Mouse (Mus musculus): ENCODE results near the gene Smco3.
"Not testable (repeated sequence)": the region's sequence is repeated elsewhere in the genome, so short reads cannot be mapped to it uniquely, and the experiment has no call there.

Gene Smco3

DNA sequence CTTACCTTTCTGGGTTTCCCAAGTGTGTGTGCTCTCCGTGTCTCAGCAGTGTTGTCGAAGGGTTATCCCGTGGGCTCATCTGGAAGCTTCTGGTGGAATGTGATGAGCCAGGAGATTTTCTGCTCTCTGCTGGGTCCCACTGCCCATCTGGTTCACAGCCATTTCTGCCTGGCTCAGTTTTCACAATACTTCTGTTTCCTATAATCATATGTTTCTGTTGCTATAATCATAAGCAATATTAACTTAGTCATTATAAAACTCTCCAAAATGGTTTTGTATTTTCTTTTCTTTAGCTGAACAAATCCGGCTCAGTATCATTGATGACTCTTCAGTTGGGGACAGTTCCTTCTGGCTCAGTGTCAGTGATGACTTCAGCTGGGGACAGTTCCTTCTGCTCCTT, at the start of gene Smco3:
Gene Smco3 (minus strand): TSS at position 101 of the 400 bp plus-strand sequence.
- no peak for DNase-seq (ENCODE audit: low read depth, low spot score)

DNA sequence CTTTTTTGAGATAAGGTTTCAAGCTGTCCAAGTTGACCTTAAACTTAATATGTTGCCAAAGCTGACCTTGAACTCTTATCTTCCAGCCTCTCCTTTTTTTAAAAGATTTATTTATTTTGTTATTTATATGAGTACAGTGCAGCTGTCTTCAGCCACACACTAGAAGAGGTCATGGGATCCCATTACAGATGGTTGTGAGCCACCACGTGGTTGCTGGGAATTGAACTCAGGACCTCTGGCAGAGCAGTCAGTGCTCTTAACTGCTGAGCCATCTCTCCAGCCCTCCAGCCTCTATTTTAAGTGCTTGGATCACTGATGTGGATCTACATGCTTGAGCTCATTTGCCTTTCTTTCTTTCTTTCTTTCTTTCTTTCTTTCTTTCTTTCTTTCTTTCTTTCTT, 49.5 kb upstream of the Smco3 start:
- DNase-seq (ENCODE audit: low read depth, low spot score), result not testable (repeated sequence)

DNA sequence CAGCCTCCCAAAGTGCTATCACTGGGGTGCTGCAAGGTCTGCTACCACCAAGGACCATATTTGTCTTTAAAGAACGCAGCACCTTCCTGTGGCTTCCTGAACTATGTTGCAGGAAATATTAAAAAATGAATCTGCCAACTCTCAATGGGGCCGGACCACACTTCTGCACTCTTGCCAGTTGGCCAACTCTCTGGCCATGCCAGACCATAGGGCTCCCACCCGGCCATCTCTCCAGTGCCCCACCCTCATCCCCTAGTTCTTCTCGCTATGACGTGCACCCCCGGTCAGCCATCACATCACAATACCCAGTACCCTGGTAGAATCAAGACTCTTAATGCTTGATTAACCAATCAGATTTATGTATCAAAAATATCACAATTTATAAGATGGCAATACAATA, 48.7 kb upstream of the Smco3 start:
- no peak for DNase-seq (ENCODE audit: low read depth, low spot score)

DNA sequence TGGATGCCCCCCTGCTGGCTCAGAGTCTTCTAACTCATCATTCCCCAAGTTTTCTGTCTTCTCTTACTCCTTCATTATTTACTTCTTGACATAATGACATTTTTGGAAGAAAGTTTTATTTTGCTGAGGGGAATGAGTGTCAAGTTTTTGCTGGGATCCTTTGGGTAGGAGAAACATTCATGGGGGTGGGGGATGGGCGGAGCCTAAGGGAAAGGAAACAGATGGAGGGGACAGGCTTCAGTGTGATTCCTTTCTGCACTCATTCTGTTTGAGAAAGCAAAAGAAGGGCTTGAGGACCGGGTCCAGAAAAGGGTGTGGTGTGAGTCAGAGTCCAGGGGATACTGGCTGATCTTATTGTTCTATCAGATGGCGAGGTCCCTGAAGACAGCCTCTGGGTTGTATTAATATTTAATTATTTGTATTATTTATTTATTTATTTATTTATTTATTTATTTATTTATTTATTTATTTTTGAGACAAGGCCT, 48.2 kb upstream of the Smco3 start:
- no peak for DNase-seq (ENCODE audit: low read depth, low spot score)

DNA sequence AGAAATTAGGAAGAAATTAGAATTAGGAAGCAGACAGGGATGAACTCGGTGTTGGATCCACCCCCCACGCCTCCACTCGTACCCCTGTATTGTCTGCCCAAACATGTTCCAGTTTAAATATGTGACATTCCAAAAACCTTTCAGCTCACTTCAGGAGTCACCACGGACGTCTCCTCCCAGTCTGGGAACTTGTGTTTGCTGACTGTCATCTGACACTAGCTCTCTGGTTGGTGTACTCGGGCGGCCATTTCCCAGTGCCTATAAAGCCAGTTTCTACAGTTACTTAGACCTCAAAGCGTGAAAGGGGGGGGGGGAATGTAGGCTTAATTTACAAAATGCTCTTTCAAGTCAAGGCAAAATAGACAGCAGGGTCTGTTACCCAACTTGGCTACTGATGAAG, 46.4 kb upstream of the Smco3 start:
- DNase-seq (ENCODE audit: low read depth, low spot score), result no peak

DNA sequence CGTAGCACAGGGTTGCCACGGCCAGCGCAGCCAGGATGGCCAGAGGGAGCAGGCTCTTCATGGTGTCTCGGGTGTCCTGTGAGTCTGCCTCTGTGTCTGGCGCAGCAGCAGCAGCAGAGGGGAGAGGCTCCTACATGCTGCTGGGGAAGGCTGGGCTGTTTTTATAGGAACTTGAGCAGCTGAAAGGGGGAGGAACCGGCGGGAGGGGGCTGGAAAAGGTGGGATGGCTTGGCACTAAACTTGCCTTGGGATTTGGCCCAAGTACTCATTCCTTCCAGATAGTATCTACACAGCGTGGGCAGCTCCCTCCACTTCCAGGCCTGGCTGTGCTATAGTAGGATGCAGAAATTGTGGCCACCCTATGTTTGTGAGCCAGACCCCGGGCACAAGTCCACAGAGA, 40.4 kb upstream of the Smco3 start, which contains the start of gene Mgp:
Gene Mgp (minus strand): TSS at position 154 of the 400 bp plus-strand sequence.
- no peak for DNase-seq (ENCODE audit: low read depth, low spot score)

DNA sequence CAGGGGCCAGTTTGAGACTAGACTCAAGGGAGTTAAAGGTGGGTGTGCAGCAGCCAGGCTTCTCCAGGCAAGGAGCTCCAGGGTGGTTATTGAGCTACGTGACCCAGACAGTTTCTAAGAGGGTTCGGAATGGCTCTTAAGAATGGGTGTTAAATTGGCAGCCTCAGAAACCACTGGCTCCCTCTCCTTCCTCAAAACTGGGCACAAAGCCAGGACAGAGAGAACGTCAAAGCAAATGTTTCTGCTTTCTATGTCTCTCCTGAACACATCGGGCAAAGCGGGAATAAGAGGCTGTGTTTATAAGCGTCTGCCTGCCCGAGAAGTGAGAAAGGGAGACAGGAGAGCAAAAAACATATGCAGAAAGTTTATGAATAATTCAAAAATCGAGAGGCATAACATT, 39.3 kb upstream of the Smco3 start:
- DNase-seq (ENCODE audit: low read depth, low spot score), result no peak

DNA sequence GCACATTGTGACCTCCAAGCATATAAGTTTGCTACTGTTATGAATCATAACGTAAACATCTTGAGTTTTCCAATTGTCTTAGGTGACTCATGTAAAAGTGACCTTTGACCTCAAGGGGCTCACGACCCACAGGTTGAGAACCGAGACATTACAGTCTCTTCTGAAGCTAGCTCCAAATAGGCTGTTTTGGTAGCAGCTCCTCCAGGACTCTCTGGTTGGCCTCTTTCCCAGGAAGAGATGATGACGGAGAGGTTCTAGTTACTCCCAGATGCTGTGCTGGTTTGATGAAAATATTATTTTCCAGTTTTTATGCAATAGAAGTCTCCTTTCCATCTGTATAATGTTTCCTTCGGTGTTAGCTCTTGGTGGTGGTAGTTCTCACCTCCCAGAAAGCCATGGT, 33.7 kb upstream of the Smco3 start:
- DNase-seq (ENCODE audit: low read depth, low spot score), result no peak

DNA sequence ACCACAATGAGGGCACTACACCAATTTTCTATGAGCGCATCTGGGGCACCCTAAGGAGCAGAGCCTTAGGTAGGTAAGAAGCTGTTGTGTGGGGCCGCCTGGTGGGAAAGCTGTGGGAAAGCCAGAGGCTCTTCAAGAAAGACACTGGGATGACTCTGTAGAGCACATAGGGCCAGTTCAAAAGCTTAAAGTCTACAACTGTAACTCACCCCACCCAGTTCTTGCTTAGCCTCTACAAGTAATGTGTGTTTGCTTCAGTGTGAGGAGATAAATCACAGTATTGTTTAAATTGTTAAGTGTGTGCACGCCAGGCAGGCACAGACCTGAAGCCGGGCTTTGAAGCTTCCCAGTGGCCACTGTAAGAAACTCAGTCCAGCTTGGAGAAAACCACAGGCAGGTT, 30.9 kb upstream of the Smco3 start:
- no peak for DNase-seq (ENCODE audit: low read depth, low spot score)

DNA sequence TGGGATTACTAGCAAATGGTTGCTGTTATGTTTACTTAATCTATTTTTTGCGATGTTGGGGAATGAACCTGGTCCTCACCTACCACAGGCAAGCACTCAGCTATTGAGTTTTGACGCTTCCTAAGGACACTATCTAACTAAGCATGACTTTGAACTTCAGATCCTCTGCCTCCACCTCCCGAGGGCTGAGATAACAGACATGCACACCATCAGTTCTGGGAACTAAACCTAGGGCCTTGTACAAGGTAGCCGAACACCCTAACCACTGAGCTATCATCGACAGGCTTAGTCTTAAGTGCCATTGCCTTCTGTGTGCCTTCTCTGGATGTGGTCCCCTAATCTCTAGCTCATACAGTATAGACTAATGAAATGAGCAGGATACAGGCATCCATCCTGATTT, 30.1 kb upstream of the Smco3 start:
- DNase-seq (ENCODE audit: low read depth, low spot score), result no peak

DNA sequence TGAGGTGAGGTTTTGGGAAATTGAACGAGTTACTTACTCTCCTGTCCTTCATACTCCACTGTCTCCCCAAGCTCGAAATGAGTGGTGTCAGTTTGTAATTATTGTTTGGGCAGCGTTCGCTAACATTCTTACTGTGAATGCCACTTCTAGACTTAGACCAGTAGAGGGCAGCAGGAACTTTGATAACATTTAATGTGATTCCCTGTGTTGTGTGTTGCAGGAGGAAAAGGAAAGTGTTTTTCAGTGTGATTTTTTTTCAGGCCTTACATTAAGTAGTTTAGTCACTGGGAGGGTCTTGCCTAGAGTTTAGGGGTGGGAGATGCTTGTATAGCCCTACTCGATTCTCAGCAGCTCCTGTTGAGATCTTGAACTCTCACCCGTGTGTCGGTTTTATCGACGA, 25.8 kb upstream of the Smco3 start:
- peak; percentile 61 for DNase-seq (ENCODE audit: low read depth, low spot score)

DNA sequence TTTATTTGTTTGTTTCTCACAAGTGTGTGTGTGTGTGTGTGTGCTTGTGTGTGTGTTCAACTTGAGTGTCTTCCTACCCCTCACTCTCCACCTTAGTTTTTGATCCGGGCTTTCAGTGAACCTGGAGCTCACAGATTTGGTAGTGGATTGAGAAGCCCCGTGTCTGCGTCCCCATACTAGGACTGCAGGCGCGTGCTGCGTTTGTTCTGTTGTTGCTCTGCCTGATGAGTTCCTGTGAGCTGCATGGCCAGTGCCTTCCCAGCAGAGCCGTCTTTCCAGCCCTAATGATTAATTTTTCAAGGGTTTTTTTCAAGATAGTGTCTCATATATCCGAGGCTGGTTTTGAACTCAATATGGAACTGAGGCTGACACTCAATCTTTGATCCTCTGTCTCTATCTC, 23.2 kb upstream of the Smco3 start:
- DNase-seq (ENCODE audit: low read depth, low spot score), result no peak

DNA sequence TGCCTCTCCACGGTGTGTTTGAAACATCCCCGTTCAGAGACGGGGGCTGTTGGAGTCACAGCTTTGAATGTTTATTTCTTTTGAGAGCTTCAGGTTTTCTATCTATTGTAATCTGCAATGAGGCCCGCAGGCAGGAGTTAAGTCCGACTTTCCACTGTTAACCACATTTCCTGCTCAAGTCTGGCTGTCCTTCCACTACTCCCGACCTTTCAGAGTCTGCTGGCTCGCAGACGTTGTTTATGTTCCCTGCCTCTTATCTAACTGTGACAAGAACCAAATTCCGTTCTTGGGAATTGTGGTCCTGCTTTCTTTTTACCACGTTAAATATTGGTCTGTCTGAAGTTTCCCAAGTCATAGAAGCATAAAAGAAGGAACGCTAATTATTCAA, 22.6 kb upstream of the Smco3 start:
- no peak for DNase-seq (ENCODE audit: low read depth, low spot score)

DNA sequence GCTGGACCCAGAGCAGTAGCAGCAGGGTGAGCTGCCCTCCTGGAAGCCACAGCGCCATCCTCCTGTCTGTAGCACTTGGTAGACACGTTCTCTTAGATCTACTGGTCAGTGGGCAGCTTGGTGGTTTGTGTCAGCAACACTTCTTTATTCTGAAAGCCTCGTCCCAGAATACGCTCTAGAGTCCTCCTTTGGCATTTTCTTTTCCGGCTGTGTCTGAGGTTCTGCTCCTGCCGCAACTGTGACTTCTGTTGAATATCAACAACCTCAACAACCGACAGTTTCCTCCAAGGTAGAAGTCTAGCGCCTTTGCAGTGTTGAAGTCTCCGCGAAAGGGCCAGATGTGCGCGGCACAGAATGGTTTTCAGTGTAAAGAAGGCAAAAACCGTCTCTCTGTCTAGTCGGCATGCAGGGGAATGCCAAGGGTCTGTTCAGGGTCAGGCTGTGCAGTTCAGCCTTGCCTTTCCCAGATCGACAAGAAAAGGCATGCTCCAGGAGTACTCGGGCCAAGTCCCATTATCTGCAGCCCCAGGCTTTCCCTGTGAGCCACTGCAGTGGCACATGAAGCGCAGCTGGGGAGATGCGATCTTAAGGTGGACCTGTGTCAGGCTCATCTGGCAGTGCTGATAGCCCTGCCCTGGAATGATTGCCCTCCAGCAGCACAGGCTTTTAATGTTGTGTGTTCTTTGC, 22.1 kb upstream of the Smco3 start, which contains the start of gene Art4:
Gene Art4 (minus strand): TSS at position 548 of the 687 bp plus-strand sequence.
- no peak for DNase-seq (ENCODE audit: low read depth, low spot score)

DNA sequence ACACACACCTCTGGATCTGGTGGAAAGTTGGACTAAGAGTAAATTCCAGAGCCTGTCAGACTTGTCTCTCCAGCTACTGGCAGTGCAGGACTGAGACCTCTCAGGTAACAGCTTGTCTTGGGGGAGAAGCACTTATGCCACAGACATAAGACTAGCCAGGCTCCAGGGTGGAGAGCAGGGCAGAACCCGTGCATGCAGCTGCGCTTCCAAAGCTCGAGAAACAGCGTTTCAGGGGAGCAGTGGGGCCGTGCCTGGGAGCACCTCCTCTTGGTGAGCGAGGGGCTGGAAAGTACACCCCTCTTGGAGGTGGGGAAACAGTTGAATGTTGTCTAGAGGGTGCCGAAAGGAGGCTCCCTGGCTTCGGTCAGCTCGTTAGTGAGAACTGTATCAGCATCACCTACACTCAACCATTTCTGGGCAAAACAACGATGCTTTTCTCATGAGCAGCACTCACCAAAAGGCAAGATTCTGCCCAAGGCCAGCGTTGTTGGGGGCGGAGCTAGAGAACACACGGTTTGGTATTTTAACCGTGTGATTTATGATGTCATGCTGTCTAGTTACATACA, 20.9 kb upstream of the Smco3 start:
- DNase-seq (ENCODE audit: low read depth, low spot score), result no peak

DNA sequence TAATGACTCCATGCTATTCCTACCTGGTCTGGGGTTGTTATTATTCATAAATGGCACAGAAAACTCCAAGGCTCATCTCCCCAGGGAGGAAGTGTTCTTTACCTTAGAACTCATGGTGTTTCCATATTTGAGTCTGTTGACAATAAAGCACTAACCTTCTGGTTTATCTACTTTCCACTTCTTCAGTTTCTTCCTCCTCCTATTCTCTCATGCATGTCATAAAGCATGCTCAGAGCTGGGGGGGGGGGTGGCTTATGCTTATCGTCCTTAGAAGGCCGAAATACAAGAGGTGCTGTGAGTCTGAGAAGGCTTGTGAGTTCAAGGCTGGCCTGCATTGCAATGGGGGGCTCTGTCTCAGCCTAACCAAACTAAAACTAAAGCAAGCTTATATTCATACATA, 19.9 kb upstream of the Smco3 start:
- DNase-seq (ENCODE audit: low read depth, low spot score), result no peak

DNA sequence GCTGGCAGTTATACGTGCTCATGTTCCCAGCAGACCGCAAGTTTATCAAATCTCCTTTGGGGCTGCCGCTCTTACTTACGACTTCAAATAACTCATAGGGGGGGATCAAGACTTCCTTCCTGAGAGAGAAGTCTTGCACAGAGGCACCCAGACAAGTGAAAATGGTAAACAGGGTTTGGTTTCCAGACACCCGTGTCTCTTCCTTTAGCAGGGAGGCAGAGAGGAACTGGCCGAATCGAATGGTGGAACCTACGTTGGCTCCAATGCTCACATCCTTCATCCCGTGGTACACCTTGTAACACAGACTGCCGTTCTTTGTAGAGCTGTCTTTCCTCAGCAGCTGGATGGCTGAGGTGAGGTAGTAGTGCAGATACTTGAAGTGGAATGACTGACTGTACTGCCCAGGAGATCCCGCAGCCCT, 19.1 kb upstream of the Smco3 start:
- no peak for DNase-seq (ENCODE audit: low read depth, low spot score)

DNA sequence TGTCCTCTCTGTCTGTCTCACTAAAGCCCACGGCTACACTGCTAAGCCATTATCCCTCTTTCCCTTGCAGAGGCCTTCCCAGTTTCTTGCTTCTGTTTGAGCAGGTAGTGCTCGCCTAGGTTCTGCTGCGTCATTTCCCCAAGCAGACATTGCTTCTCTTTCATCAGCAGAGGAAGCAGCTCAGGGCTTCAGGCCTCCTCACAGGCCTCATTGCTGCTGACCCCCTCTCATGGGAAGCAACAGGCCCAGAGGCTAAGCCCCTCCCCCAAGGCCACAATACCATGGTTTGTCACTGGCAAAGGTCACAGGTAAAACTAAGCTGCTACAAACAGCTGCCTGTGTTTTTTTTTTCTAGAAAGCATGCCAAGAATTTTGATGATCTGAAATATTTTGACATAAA, 17.5 kb upstream of the Smco3 start:
- DNase-seq (ENCODE audit: low read depth, low spot score), result no peak

DNA sequence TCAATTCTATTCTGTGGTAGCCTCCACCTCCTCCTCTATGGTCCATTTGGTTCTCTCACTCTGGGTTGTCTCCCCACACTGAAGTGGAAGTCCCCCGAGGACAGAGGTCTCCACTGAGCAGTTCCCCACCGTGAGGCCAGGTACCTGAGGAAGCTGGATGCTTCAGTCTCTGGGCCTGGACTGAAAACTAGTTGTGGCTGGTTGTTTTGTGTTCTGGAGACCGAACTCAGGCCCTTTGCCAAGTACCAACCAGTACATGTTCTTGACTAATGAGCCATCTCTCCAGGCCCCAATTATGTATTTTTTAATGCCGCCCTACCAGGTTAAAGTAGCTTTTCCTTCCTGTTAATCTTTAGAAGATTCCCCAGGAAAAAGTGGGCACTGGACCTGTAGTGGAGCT, 17.1 kb upstream of the Smco3 start:
- no peak for DNase-seq (ENCODE audit: low read depth, low spot score)

DNA sequence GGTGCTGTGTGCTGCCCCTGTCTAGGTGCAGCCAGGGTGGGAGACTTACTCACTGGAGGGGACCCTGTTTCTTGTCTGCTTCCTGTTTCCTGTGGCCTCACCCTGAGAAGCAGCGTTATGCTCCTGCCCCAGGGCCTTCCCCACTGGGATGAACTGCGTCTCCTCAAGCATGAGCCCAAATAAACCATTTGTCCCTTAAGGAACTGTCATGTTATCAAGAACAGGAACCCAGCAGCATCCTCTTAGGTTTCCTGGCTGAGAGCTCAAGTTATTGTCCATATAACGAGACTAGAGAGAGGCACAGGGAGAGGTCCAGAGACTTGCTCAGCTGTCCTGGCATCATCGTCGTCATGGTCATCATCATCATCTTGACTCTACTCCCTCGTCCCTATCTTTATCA, 15.0 kb upstream of the Smco3 start:
- no peak for DNase-seq (ENCODE audit: low read depth, low spot score)

DNA sequence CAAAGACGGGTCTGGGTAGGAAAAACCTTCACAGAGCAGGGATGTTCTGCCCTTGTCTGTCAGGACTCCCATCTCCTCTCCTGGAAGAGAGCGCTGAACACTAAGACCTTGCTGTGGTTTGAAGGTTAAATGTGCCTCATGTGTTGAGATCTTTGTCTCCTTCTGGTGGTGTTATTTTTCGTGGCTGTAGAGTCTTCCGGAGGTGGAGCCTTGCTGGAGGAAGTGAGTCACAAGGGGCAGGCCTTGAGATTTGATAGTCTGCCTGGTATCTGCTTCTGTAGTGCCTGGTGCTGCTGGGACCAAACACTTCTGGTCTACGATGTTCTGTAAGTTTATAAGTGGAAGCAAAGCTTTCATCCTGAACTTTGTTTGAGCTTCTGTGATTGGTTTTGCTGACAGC, 13.7 kb upstream of the Smco3 start:
- no peak for DNase-seq (ENCODE audit: low read depth, low spot score)

DNA sequence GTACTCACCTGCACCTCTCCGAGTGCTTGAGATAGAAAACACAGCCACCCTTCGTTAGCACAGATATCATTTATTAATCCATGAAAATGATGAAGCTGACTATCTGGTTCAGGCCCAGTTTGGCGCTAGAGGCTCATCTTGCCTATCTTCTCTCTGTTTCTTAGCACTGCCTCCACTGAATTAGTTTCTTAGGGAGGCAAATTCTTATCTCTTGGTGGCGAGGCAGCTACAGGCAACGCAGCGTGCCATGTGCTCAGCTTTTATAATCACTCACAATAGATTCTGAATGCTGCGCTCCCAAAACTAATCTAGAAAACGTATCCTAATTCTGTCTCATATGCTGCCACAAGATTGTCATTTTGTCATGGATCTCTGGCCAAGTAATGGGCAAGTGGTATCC, 13.1 kb upstream of the Smco3 start:
- no peak for DNase-seq (ENCODE audit: low read depth, low spot score)

DNA sequence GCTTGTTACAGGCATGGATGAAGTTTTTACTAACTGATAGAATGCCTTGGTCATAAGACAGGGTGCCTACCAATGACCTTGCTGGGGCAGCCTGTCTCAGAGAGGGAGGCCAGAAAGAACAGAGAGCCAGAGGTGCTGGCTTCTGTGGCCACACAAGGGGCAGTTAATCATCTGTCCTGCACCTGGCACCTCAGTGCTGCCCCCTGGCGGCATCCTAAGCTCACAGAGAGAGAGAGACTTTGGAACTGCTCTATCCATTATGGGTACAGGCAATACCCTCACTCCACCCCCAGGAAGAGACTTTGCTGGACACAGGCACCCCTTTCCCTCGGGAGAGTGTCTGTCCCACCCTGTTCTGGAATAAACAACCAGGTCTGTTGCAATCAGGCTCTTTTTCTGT, 12.5 kb upstream of the Smco3 start:
- peak; percentile 77 for DNase-seq (ENCODE audit: low read depth, low spot score)

DNA sequence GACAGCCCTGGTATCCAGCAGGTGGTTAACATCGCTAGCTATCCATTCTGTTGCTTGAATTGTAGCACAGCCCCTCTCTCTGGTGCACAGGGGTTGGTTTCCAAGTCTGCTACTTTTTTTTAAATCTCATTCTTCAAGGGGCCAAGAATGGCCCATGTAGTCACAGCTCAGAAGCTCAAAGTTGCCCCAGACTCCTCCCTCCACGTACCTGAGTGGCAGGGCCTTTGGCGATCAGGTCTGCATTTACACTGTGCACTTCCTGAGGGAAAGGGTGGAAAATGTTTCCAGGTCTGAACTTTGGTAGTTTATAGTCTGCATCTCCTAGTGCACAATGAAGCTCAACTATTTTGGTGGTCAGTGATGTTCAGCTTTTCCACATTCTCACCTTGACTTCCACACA, 12.0 kb upstream of the Smco3 start:
- no peak for DNase-seq (ENCODE audit: low read depth, low spot score)

Data from ES-CJ7 (cell line).